ENCODE assay signal across 25 mouse cellular contexts in the genomic region with DNA sequence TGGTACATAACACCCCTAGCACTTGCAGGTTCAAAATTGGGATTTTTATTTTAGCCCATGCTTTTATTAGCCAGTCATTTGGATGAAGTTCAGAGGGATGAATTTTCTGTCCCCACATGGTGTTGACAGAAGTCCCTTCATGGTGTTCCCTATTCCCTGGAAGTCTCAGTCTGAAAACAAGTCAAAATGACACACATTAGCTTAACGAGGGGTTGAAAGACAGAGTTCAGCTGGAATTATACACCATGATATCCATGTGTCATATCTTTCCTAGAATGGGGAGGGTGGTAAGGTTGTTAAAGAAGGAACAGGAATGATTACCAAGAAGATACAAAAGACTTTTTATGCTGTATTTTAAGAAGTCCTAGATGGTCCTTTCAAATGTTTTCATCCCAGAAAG.
"Had no signal": no experiment of that assay in that cellular context is flagged by ENCODE, and none has a peak within 500 bp of the region (broad histone marks: within the 10 kb centered on the region; RNA-seq: fewer than 3 reads in every experiment).

No protein-coding gene starts in this region.

- H3K4me1 ChIP-seq: heart, embryonic 10.5 days; heart, embryonic 12.5 days; hindbrain, embryonic 10.5 days; hindbrain, embryonic 12.5 days; intestine, embryonic 15.5 days; limb, embryonic 10.5 days; limb, embryonic 12.5 days had no signal

- H3K27ac ChIP-seq: gastrocnemius, adult 2 months; heart, embryonic 10.5 days; hindbrain, embryonic 10.5 days; hindbrain, embryonic 12.5 days; hindbrain, embryonic 14.5 days; intestine, embryonic 15.5 days; layer of hippocampus, adult 2 months; left cerebral cortex, adult 2 months; limb, embryonic 10.5 days; limb, embryonic 12.5 days had no signal

- H3K36me3 ChIP-seq: heart, embryonic 10.5 days; heart, embryonic 12.5 days; hindbrain, embryonic 10.5 days; hindbrain, embryonic 12.5 days; intestine, embryonic 15.5 days; limb, embryonic 10.5 days; limb, embryonic 12.5 days had no signal

- H3K27me3 ChIP-seq: heart, embryonic 12.5 days; hindbrain, embryonic 12.5 days; intestine, embryonic 15.5 days; limb, embryonic 12.5 days had no signal

- H3K9ac ChIP-seq: forebrain, postnatal 0 days; heart, embryonic 12.5 days; hindbrain, embryonic 12.5 days; hindbrain, embryonic 14.5 days; intestine, embryonic 15.5 days; limb, embryonic 12.5 days had no signal

- H3K4me3 ChIP-seq: gastrocnemius, adult 2 months; heart, embryonic 10.5 days; heart, embryonic 12.5 days; hindbrain, embryonic 10.5 days; hindbrain, embryonic 12.5 days; intestine, embryonic 15.5 days; layer of hippocampus, adult 2 months; left cerebral cortex, adult 2 months; limb, embryonic 10.5 days; limb, embryonic 12.5 days had no signal

- DNase-seq: forebrain, postnatal 0 days; gastrocnemius, adult 2 months; gastrocnemius, postnatal 10 days; gastrocnemius, postnatal 25 days; heart, adult 18-20 months; heart, postnatal 10 days; heart, postnatal 4 days; kidney, adult 18-20 months; kidney, adult 8-10 months; kidney, postnatal 10 days; kidney, postnatal 25 days; kidney, postnatal 4 days had no signal

- ATAC-seq: forebrain, postnatal 0 days; hindbrain, embryonic 16.5 days; inflammation-experienced regulatory T-cells, adult 6 months; intestine, embryonic 15.5 days; intestine, postnatal 0 days had no signal

- H3K9me3 ChIP-seq: heart, embryonic 10.5 days; heart, embryonic 12.5 days; hindbrain, embryonic 10.5 days; hindbrain, embryonic 12.5 days; intestine, embryonic 15.5 days; limb, embryonic 10.5 days; limb, embryonic 12.5 days had no signal

- H3K4me2 ChIP-seq: heart, embryonic 12.5 days; hindbrain, embryonic 12.5 days; hindbrain, embryonic 14.5 days; intestine, embryonic 15.5 days; limb, embryonic 12.5 days had no signal
